Mouse (Mus musculus): ENCODE measurements at regions not wholly inside any gene's neighbourhood (a gene's known extent, or its start where the extent isn't known, plus 50 kb on each side); places are given as distances from the start of the nearest gene placed in this dataset.
"Not testable (repeated sequence)": the region's sequence is repeated elsewhere in the genome, so short reads cannot be mapped to it uniquely, and the experiment has no call there.

DNA sequence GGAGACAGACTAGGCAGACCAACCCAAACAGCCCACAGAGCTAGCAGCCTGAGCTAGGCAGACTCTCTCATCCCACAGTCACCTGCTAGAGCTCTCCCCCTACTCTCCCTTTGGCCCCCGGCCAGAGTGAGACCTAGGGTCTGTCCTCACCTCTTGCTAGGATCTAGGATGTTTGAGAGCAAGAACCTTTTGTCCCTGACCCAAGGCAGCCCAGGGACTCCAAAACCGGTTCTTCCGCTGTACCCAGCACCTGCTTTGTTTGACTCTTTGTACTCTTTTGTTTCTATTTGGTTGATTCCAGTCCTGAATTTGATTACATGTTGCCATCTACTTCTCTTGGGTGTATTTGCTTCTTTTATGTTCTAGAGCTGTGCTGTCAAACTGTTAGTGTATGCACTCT, 75.3 kb downstream of the H60c start:
- Histone ChIP-seq H3K9ac (no peak overlapping the region), H3K27me3 (no peaks in the 10 kb centered on the region), H3K9me3 (no peaks in the 10 kb centered on the region), H3K4me3 (no peak overlapping the region), H3K36me3 (no peaks in the 10 kb centered on the region), H3K4me2 (no peak overlapping the region), H3K4me1 (replicated peaks) (no peaks in the 10 kb centered on the region), H3K27ac (replicated peaks) (no peak overlapping the region)
- no peak for ATAC-seq (ENCODE audit: low read depth)
- 70% methylated on average over 3 of the region's 3 CpGs for WGBS

GRCm38 (mm10) chr10:3188361-3188760, 79.2 kb downstream of the H60c start:
- no peaks in the 10 kb centered on the region for H3K36me3 ChIP-seq
- H3K4me1 ChIP-seq (replicated peaks) = no peaks in the 10 kb centered on the region
- no peak for ATAC-seq (ENCODE audit: low read depth)
- H3K27me3 ChIP-seq = no peaks in the 10 kb centered on the region
- WGBS = 79% methylated on average over 4 of the region's 4 CpGs
- H3K27ac ChIP-seq (replicated peaks) = no peak overlapping the region
- H3K4me3 ChIP-seq = no peak overlapping the region
- no peak overlapping the region for H3K9ac ChIP-seq
- no peaks in the 10 kb centered on the region for H3K9me3 ChIP-seq
- no peak overlapping the region for H3K4me2 ChIP-seq

GRCm38 (mm10) chr10:3180103-3180502, 87.5 kb downstream of the H60c start:
- no peak overlapping the region for H3K9ac ChIP-seq
- no peaks in the 10 kb centered on the region for H3K36me3 ChIP-seq
- no peaks in the 10 kb centered on the region for H3K27me3 ChIP-seq
- H3K4me3 ChIP-seq = no peak overlapping the region
- H3K27ac ChIP-seq (replicated peaks) = no peak overlapping the region
- no peak for ATAC-seq (ENCODE audit: low read depth)
- H3K4me2 ChIP-seq = no peak overlapping the region
- no peaks in the 10 kb centered on the region for H3K9me3 ChIP-seq
- no peaks in the 10 kb centered on the region for H3K4me1 ChIP-seq (replicated peaks)

DNA sequence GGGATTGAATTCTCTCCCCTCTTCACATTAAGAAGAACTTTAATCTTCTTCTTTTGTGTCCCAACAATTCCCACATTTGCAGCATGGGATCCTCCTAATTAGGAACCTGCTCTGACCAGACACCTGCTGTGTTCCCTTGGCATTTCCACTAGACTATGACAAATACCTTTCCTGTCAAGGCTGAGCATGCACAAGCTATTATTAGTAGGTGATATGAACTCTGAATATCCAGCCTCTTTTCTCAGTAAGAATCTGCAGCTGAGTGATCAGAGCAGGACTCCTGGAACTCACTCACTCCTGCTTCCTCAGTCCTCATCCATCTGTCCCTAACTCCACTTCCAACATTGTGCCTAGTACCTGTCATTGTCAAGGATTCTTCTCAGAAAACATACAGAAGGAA, 94.0 kb downstream of the H60c start:
- no peaks in the 10 kb centered on the region for H3K27me3 ChIP-seq
- no peak overlapping the region for H3K4me2 ChIP-seq
- no peak overlapping the region for H3K27ac ChIP-seq (replicated peaks)
- ATAC-seq (ENCODE audit: low read depth) = no peak
- H3K36me3 ChIP-seq = no peaks in the 10 kb centered on the region
- 0 out of 2 replicates have a peak, but pooled peaks cover 5% of the 10 kb centered on the region for H3K9me3 ChIP-seq
- no peak overlapping the region for H3K9ac ChIP-seq
- H3K4me3 ChIP-seq = no peak overlapping the region
- H3K4me1 ChIP-seq (replicated peaks) = no peaks in the 10 kb centered on the region

DNA sequence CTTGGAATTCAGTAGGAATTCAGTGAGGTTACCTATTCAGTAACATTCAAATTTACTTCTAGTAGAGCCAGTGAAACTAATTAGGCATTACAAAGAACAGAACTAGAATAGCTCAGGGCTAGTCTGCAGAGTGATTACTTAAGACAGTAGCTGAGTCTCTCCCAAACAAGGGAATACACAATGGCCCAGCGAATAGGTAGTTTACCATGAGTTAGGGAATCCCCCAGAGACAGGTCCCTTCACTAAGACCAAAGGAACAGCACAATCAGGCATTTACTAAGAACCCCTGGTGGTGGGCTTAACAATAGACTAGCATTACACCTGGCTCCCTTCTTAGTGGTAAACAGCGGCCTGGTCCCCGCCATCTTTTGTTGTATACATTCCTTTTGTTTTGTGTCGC, 94.6 kb downstream of the H60c start:
- not testable (repeated sequence) for H3K27ac ChIP-seq (replicated peaks); ATAC-seq (ENCODE audit: low read depth); H3K27me3 ChIP-seq; H3K9me3 ChIP-seq; H3K4me3 ChIP-seq; H3K4me1 ChIP-seq (replicated peaks); H3K36me3 ChIP-seq; H3K9ac ChIP-seq; H3K4me2 ChIP-seq
- 61% methylated on average over 4 of the region's 4 CpGs for WGBS

GRCm38 (mm10) chr10:3172257-3172656, 95.3 kb downstream of the H60c start:
- Histone ChIP-seq H3K27ac (replicated peaks) (no peak overlapping the region), H3K36me3 (no peaks in the 10 kb centered on the region), H3K4me1 (replicated peaks) (no peaks in the 10 kb centered on the region), H3K4me3 (no peak overlapping the region), H3K9ac (no peak overlapping the region), H3K4me2 (no peak overlapping the region), H3K27me3 (no peaks in the 10 kb centered on the region), H3K9me3 (0 out of 2 replicates have a peak, but pooled peaks cover 5% of the 10 kb centered on the region)
- 90% methylated on average over 1 of the region's 1 CpGs for WGBS
- no peak for ATAC-seq (ENCODE audit: low read depth)

DNA sequence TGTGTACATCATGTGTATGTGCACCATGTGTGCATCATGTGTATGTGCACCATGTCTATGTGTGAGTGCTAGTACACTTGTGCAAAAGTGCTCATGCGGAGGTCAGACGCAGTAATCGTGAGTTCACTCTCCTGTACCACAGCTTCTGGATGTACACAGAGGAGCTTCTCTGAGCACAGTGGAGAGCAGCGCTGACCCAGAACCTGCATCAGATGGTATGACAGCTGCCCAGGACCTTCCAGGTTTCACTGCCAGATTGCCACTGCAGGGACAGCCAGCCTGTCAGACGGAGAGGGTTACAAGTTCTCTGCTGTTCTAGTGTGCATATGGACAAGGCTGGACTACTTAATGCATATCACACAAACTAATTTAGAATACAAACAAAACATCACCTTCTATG, 96.2 kb downstream of the H60c start:
- 95% methylated on average over 5 of the region's 5 CpGs for WGBS
- Histone ChIP-seq H3K9ac (no peak overlapping the region), H3K4me1 (replicated peaks) (no peaks in the 10 kb centered on the region), H3K4me2 (no peak overlapping the region), H3K27ac (replicated peaks) (no peak overlapping the region), H3K36me3 (no peaks in the 10 kb centered on the region), H3K4me3 (no peak overlapping the region), H3K9me3 (0 out of 2 replicates have a peak, but pooled peaks cover 5% of the 10 kb centered on the region), H3K27me3 (no peaks in the 10 kb centered on the region)
- no peak for ATAC-seq (ENCODE audit: low read depth)

DNA sequence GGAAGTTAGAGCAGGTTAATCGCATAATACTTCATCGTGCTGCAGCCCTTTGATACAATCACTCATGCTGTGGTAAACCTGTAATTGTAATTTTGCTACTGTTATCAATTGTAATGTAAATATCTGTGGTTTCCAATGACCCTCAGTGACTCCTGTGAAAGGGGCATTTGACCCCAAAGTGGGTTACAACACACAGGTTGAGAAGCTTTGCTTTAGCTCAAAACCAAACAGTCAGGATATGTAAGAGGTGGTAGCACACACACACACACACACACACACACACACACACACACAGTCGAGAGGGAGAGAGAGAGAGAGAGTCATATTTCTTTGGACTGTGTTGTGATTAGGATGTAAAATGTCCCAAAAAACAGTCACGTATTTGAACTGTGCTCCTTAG, 112.0 kb downstream of the H60c start:
- no peak overlapping the region for H3K4me2 ChIP-seq
- H3K4me1 ChIP-seq (replicated peaks) = no peaks in the 10 kb centered on the region
- 87% methylated on average over 4 of the region's 4 CpGs for WGBS
- H3K4me3 ChIP-seq = no peak overlapping the region
- no peak overlapping the region for H3K9ac ChIP-seq
- no peak for ATAC-seq (ENCODE audit: low read depth)
- no peaks in the 10 kb centered on the region for H3K36me3 ChIP-seq
- no peaks in the 10 kb centered on the region for H3K27me3 ChIP-seq
- H3K9me3 ChIP-seq = peaks cover 8% of the 10 kb centered on the region; the same call in 1 of the 2 replicates
- H3K27ac ChIP-seq (replicated peaks) = no peak overlapping the region

DNA sequence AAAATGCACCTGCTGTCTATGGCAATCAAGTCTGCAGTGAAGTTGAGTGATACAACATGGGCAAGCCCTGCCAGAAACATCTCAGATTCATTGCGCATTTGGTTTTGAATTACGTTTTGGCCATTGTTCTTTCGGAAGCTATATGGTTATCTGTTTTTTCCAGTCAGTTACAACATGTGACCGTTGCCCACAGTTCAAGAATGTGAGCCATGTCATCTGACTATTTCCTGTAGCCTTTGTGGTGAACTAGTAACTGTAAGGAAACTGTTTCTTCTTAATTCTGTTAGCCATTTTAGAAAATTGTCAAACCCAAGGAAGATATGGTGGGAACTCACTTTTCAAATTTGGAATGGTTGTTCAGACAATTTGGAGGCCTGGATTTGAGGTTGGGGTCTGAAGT, 119.4 kb downstream of the H60c start:
- H3K27me3 ChIP-seq = no peaks in the 10 kb centered on the region
- no peaks in the 10 kb centered on the region for H3K36me3 ChIP-seq
- H3K4me1 ChIP-seq (replicated peaks) = no peaks in the 10 kb centered on the region
- H3K27ac ChIP-seq (replicated peaks) = no peak overlapping the region
- H3K9me3 ChIP-seq = no peaks in the 10 kb centered on the region
- WGBS = 90% methylated on average over 4 of the region's 4 CpGs
- no peak overlapping the region for H3K9ac ChIP-seq
- ATAC-seq (ENCODE audit: low read depth) = no peak
- no peak overlapping the region for H3K4me3 ChIP-seq
- H3K4me2 ChIP-seq = no peak overlapping the region

DNA sequence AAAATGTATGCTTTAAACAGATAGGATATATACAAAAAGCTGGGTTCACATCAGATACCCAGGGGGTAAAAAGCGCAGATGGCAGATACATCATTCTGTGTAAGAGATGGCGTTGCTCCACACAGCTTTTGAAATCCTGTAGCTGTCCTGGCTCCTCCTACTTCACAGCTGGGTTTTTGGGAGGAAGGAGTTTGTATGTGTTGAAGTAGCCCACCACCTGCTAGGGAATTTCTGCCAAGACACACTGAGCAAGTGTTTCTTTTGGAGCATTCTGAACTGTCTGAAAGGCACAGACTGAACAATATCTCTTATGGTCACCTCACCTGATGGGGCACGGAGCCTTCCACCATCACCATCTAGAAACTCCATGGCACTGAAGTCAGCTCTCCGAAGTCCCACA, 128.3 kb downstream of the H60c start:
- no peak overlapping the region for H3K9ac ChIP-seq
- ATAC-seq (ENCODE audit: low read depth) = no peak
- WGBS = 87% methylated on average over 4 of the region's 4 CpGs

GRCm38 (mm10) chr10:3127491-3127890, 140.1 kb downstream of the H60c start:
- Histone ChIP-seq H3K36me3 (no peaks in the 10 kb centered on the region), H3K9me3 (peaks cover 64% of the 10 kb centered on the region), H3K27ac (replicated peaks) (no peak overlapping the region), H3K27me3 (no peaks in the 10 kb centered on the region), H3K4me1 (replicated peaks) (no peaks in the 10 kb centered on the region), H3K9ac (no peak overlapping the region), H3K4me2 (no peak overlapping the region), H3K4me3 (no peak overlapping the region)
- 81% methylated on average over 1 of the region's 1 CpGs for WGBS
- no peak for ATAC-seq (ENCODE audit: low read depth)

More for the DNA sequence above, 128.3 kb downstream of the H60c start:
- Histone ChIP-seq H3K27me3 (no peaks in the 10 kb centered on the region), H3K9me3 (peaks cover 10% of the 10 kb centered on the region; the same call in 1 of the 2 replicates), H3K4me3 (no peak overlapping the region), H3K36me3 (no peaks in the 10 kb centered on the region), H3K27ac (replicated peaks) (no peak overlapping the region), H3K4me2 (no peak overlapping the region), H3K4me1 (replicated peaks) (no peaks in the 10 kb centered on the region)

- peaks cover 78% of the 10 kb centered on the region for H3K9me3 ChIP-seq
- no peaks in the 10 kb centered on the region for H3K27me3 ChIP-seq
- H3K4me1 ChIP-seq (replicated peaks) = no peaks in the 10 kb centered on the region
- no peak overlapping the region for H3K4me3 ChIP-seq
- no peak overlapping the region for H3K4me2 ChIP-seq
- 95% methylated on average over 3 of the region's 3 CpGs for WGBS
- H3K27ac ChIP-seq (replicated peaks) = no peak overlapping the region
- no peak for ATAC-seq (ENCODE audit: low read depth)
- no peaks in the 10 kb centered on the region for H3K36me3 ChIP-seq
- no peak overlapping the region for H3K9ac ChIP-seq
Observed at GRCm38 (mm10) chr10:3117451-3118070, 150.0 kb downstream of the H60c start.

- H3K9me3 ChIP-seq = peaks cover 54% of the 10 kb centered on the region
- H3K27ac ChIP-seq (replicated peaks); H3K36me3 ChIP-seq; H3K4me1 ChIP-seq (replicated peaks); H3K4me2 ChIP-seq; H3K27me3 ChIP-seq; ATAC-seq (ENCODE audit: low read depth); H3K9ac ChIP-seq; H3K4me3 ChIP-seq: not testable (repeated sequence)
- 66% methylated on average over 5 of the region's 8 CpGs for WGBS
Observed at GRCm38 (mm10) chr10:3114421-3114820, 153.2 kb downstream of the H60c start.
